ENCODE assay signal across 13 mouse cellular contexts in the genomic region with DNA sequence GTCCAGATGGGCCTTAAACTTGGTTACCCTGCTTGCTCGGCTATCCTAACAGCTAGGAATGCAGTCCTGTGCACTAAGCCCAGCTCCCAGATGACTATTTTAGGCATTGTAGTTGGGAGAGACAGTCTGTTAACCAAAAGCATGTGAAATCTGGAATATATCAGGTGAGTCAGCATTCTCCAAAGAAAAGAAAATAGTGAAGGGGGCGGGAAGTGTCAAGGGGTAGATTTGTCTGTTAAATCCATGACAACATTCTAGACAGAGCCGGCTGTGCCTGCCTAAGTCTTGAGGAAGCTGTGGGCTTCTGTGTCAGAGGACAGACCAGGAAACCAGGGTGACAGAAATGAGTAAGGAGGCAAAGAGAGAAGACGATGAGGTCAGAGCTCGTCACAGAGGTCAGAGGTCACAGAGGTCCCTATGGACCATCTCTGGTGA. TPM values are rescaled to one million over a fixed set of nuclear protein-coding genes. Genes with fewer than 3 reads are reported as not detected.
DNase-seq lines count a peak whose midpoint lies in the region; ATAC-seq lines count a peak whose summit lies in the region.
"Had no signal": no experiment of that assay in that cellular context is flagged by ENCODE, and none has a peak within 500 bp of the region (broad histone marks: within the 10 kb centered on the region; RNA-seq: fewer than 3 reads in every experiment).

No protein-coding gene starts in this region.

- ATAC-seq in frontal cortex, adult (ENCODE audit: low TSS enrichment) = peak; percentile 81
- ATAC-seq in erythroblast, adult 5-6 weeks (replicated peaks; ENCODE audit: low FRiP score, poor library complexity, severe bottlenecking) = no peak
- no peak for ATAC-seq in megakaryocyte, adult 5-6 weeks (ENCODE audit: poor library complexity, severe bottlenecking)

- DNase-seq in frontal cortex, postnatal 10 days (ENCODE audit: low spot score in 2 of 2) = no peak
- DNase-seq in 3T3-L1 (ENCODE audit: low read depth, low spot score) = peak; percentile 93
- DNase-seq in embryo, embryonic 10.5 days (ENCODE audit: low spot score) = peak; percentile 46
- peak; percentile 43 for DNase-seq in induced T-regulatory cell, adult 2 months (ENCODE audit: low read depth)
- no peak for DNase-seq in cerebellum, postnatal 36 days
- DNase-seq: B cell, adult 2 months; cerebellum, adult 8-10 months; heart, postnatal 4 days; liver; thymus, postnatal 36 days had no signal

RNA-seq across cellular contexts. Expression of a gene that starts 20.3 kb away (rescaled TPM):
- total RNA-seq in erythroblast, adult 5-6 weeks (2015; ENCODE audit: low replicate concordance) = 5.4 and 5.9 TPM in 2 replicates
- total RNA-seq in erythroblast, adult 5-6 weeks (2017; ENCODE audit: low replicate concordance) = 5.3 and 6.4 TPM in 2 replicates
- 42.3 and 52.2 TPM in 2 replicates for total RNA-seq in megakaryocyte, adult 5-6 weeks (2015)
- 23.3 and 32.1 TPM in 2 replicates for total RNA-seq in megakaryocyte, adult 5-6 weeks (2017)

RNA-seq across cellular contexts. Expression of a gene that starts 20.6 kb away (rescaled TPM):
- 14.6 and 23.2 TPM in 2 replicates for total RNA-seq in erythroblast, adult 5-6 weeks (2015; ENCODE audit: low replicate concordance)
- total RNA-seq in erythroblast, adult 5-6 weeks (2017; ENCODE audit: low replicate concordance) = 14.8 and 38.5 TPM in 2 replicates
- total RNA-seq in megakaryocyte, adult 5-6 weeks (2015) = 62.1 and 65.4 TPM in 2 replicates
- total RNA-seq in megakaryocyte, adult 5-6 weeks (2017) = 73.0 and 114 TPM in 2 replicates

Comparison
In these comparisons a context has a peak if more than half of its experiments do, and no peak if none do; other contexts are left out.
1. DNase-seq: peak in 3T3-L1 (single experiment), embryo, embryonic 10.5 days (single experiment) and induced T-regulatory cell, adult 2 months (single experiment); none in frontal cortex, postnatal 10 days (0 of 2) and cerebellum, postnatal 36 days (0 of 2).